Mouse (Mus musculus) brain, embryonic 14.5 days (tissue): Measurements from ENCODE around the gene Nova1.

Experiments
- CTCF ChIP-seq: fragments of 200-500 bp; IDR thresholded peaks from 2 replicates; pipeline ENCODE4 v1.5.1; 2012; ENCODE audit warnings: inconsistent platforms, mild to moderate bottlenecking, moderate library complexity, borderline replicate concordance; ENCODE audit not compliant: insufficient read depth, insufficient read length; ENCODE audit errors: extremely low read depth
- POLR2A ChIP-seq: fragments of 200-500 bp; IDR thresholded peaks from 2 replicates; pipeline ENCODE4 v1.6.1; 2012; ENCODE audit warnings: mild to moderate bottlenecking, inconsistent platforms, borderline replicate concordance; ENCODE audit not compliant: poor library complexity, insufficient read depth, insufficient read length, severe bottlenecking; ENCODE audit errors: extremely low read depth

- no peak for TF ChIP-seq POLR2A
- no peak for TF ChIP-seq CTCF
These were observed 3.0 kb downstream of the Nova1 start for GRCm38 (mm10) chr12:46815697-46816096.
